Mouse (Mus musculus): Measurements from ENCODE around the gene Il2rg.
A peak's percentile ranks its signal among the peaks of the same experiment; 100 is the strongest.

Il2rg gene

DNA sequence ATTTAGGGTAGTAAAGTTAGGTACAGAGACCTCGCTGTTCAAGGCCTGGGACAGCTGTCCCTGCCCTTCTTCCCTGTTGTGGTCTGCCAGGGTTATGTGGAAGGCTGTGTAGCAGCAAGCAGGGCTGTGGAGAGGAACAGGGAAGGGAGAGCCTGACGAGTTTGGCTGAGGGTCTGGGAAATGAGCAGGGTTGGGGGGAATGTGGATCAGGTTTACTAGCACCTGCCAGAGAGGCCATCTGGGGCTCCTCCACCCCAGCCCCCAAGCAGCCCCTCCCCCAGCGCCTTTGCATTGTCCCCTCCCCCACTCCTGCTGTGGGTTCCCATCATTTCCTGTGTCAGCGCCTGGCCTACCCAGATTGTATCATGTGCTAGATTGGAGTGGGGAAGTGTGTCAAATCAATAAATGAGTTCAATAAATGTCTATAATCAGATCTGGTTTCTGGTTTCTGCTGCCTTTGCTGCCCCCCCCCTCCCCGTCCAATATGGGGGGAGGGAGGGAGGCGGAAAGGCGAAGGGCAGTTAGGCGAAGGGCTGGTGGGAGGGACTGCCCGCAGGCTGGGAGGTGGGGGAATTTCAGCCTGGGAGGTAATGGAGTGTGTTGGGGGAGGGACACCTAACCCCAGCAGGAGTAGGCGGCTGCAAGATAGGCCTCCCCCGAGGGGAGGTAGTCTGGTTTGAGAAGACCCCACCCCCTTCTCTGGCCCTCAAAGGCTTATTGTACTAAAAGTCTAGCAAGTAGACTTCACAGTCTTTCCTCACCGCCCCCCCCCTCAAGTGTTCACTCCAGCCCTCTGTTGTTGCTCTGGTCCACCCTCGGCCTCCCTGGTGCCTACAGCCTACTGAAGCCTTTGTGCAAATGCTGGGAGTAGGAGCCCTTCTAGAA is 7.4 kb downstream of the Il2rg start:
- DNase-seq (ENCODE audit: low spot score in 2 of 2), result no peak

DNA sequence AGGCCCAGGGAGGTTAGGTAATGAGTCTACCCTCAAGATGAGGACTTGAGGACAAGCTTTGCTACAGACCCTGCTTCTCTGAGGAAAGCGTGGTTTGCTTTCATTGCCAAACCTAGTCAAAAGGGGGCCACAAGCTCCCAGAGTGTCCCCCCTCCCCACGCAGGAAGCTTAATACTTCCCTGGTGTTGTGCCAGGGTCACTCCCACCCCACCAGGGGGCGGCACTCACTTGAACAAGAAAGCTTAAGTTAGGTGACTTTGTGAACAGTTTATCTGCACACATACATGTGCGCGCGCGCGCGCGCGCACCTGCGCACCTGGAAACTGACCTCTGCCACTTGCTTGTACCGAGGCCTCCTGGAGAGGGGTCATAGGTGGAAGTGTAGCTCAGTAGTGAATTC is 11.5 kb downstream of the Il2rg start:
- DNase-seq (ENCODE audit: low spot score in 2 of 2), result no peak

DNA sequence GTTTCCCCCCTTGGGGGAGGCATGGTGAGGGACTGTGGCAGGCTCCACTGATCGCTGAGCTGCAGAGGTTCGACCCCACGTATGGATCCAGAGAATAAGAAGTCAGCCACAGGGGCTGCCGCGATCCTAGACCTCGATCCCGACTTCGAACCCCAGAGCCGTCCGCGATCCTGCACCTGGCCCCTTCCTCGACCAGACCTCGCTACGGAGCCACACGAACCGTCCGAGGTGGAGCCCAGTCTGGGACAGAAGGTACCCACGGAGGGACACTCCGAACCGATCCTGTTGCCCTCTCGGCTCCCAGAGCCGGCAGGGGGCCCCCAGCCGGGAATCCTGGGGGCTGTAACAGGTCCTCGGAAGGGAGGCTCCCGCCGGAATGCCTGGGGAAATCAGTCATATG is 13.3 kb downstream of the Il2rg start:
- no peak for DNase-seq (ENCODE audit: low spot score in 2 of 2)

DNA sequence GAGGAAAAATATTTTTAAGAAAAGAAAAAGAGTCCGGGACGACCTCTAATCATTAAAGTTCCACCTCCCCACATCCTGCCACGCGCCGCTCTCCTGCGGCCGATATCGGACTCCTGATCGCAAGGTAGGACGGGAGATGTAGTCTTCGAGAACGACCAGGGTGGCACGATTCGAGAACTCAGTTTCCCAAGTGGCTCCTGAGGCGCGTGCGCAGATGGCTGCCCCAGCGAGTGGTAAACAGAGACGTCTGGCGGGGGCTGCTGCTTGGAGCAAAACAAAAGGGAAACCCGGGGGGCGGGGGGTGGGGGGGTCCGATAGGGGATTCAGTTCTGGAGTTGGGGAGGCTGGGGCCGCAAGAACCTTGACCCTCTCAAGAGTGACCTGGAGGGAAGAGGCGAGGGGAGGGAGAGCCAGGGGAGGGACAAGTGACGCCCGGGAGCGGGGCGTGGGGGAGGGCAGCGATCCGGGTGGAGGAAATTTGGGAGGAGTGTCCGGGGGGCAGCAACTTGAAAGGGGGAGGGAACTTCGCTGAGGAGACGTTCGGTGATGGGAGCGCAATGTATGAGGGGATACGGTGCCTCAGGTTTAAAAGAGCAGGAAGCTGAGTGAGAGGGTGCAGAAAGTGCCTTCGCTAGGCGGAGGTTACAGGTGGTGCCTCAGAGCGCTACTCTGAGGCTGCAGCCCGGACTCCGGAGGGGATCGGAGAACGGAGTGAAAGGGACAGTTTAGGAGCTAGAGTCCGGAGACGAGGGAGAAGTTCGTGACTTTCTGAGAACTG is 13.9 kb downstream of the Il2rg start, which contains the start of gene Foxo4:
Foxo4 (plus strand) TSS at position 577 of the 778 bp plus-strand sequence.
- DNase-seq (ENCODE audit: low spot score in 2 of 2), result peak; percentile 85 to 86

DNA sequence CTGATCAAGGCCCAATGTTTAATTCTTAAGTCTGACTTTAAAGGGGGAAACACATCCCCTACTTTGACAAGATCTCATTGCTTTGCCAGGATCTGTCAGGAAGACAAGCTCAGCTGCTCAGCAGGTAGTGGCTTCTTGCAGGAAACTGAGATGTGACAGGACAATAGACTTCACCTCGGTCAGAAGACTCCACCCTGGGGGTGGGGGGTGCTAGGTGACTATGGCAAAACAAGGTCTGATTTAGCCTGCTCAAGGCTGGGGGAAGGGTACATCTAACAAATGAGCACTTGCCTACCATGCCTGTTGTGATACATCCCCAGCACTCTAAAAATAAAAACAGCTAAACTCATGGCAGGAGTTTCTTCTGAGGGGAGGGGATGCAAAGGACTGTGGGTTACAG is 23.0 kb downstream of the Il2rg start:
- DNase-seq (ENCODE audit: low spot score in 2 of 2), result no peak

DNA sequence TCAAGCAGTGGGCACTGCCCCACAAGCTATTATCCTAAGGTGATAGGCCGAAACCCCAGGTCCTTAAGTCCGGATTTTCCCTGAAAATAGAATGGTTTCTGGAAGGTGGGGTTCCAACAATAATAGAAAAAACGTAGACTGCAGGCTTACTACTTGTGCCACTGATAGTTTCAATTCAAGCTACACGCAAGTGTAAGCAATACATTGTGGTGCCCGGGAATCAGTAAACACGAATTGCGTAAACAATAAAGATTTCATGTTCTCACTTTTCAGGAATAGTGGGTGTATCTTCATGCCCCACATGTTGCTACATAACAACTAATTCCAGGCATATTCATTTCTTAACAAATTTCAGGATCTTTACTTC is 45.3 kb downstream of the Il2rg start:
- DNase-seq (ENCODE audit: low spot score in 2 of 2), result no peak

DNA sequence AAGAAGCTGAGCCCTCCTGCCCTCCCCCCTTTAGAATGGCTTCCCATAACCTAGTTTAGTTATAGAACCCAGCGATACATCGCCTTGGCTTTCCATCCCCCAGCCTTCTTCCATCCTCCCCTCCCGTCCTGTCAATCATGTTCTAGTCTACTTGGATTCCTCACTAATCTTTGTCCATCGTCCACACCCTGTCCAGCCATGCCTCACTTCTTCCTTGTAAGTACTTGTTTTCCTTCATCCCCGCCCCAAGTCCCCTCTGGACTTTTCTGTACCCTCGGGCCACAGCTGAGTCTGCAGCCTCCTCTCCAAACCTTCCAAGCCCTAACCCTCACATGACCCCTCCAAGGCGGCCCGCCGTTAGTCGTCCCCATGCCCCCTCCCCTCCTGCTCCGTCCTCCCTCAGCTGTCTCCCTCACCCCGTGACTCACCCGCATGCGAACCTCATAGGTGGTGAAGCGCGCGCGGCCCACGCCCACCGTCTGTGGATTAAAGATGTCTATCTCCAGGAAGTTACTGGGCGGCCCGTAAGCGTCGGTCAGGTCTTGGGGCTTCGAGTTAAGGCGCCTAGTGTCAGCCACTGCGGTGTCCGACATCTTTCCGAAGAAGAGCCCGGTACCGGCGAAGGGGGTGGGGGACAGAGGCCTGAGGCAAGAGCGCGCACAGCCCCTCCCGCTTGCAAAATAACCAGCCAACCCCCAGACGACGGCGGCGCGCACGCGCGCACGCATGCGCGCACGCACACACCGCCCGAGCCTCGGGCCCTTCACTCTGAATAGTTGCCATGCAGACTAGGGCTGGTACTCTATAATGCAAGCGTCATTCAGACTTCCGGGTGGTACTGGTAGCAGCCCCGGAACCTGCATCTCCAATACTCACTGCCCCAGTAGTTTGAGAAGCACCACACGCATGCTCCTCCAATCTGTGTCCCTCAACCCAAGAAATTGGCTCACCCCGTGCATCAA is 45.9 kb downstream of the Il2rg start, which contains the start of gene Snx12:
Snx12 (minus strand) TSS at position 730 of the 962 bp plus-strand sequence.
- peak; percentile 89 to 91 for DNase-seq (ENCODE audit: low spot score in 2 of 2)

Measured in right cerebral cortex, adult 2 months (tissue).